Comparison of ENCODE assay signal across 16 mouse cellular contexts in the genomic region with DNA sequence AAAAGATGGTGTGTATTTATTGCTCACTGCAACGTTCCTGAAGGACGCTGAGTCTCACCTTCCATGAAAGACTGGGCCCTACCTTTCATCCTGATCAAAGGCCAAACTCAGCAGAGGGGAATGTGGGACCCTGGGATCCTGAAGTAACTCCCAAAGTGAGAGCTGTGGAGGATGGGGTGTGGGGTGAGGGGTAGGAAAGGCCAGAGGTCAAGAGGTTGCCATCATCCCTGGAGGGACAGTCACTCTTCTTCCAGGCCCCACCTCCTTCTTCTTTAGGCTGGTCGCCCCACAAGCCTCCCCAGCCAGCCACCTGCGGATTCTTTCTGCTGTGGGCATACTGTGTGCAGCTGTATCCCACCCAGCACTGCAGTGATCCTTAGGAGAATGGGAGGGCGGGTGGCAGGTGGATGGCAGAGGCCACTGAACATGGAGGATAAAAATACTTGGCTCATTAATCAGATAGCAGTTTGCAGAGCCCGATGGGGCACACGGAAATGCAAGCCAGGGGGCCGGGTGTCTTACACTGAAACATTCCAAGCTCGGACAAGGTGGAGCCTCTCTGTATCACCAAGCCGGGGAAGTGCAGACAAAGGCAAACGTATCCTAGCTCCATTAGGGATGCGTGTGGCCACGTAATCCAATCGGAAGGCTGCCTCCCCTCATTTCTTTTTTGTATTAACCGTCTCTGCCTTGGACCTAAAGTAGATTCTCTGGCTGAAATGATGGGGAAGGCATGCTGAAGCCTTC. TPM values are rescaled to one million over a fixed set of nuclear protein-coding genes. Genes with fewer than 3 reads are reported as not detected.
A peak's percentile ranks its signal among the peaks of the same experiment; 100 is the strongest.
DNase-seq lines count a peak whose midpoint lies in the region; ATAC-seq and TF ChIP-seq lines count a peak whose summit lies in the region.
"Had no signal": no experiment of that assay in that cellular context is flagged by ENCODE, and none has a peak within 500 bp of the region (broad histone marks: within the 10 kb centered on the region; RNA-seq: fewer than 3 reads in every experiment).

No protein-coding gene starts in this region.

- H3K4me3 ChIP-seq in kidney, embryonic 14.5 days (ENCODE audit: low read length): no peak overlapping the region
- no peak overlapping the region for H3K4me3 ChIP-seq in heart, postnatal 0 days (ENCODE audit: low read depth, low read length)

- no peak overlapping the region for H3K9ac ChIP-seq in kidney, embryonic 14.5 days (ENCODE audit: low read depth, low read length)
- no peak overlapping the region for H3K9ac ChIP-seq in heart, postnatal 0 days (replicated peaks; ENCODE audit: low read depth, low read length)
- H3K9ac ChIP-seq: liver, postnatal 0 days had no signal

- H3K4me1 ChIP-seq in kidney, embryonic 14.5 days (ENCODE audit: control insufficient read depth, insufficient read depth, low read length): peaks cover 38% of the 10 kb centered on the region
- peaks cover 65% of the 10 kb centered on the region for H3K4me1 ChIP-seq in heart, postnatal 0 days (ENCODE audit: control insufficient read depth, insufficient read depth)

- H3K9me3 ChIP-seq in kidney, embryonic 14.5 days (ENCODE audit: control insufficient read depth, low read length): no peaks in the 10 kb centered on the region
- no peaks in the 10 kb centered on the region for H3K9me3 ChIP-seq in heart, postnatal 0 days (replicated peaks; ENCODE audit: control insufficient read depth, low read length)

- H3K27ac ChIP-seq in kidney, embryonic 14.5 days (ENCODE audit: low read depth, low read length): peak overlapping the region; percentile 32; the same call in 1 of the 2 replicates
- peak overlapping the region; percentile 85 for H3K27ac ChIP-seq in heart, postnatal 0 days (ENCODE audit: low read depth)
- H3K27ac ChIP-seq: macrophage had no signal

- ATAC-seq in kidney, embryonic 14.5 days (ENCODE audit: low FRiP score, low TSS enrichment): no peak
- ATAC-seq in heart, postnatal 0 days (ENCODE audit: insufficient read depth, low read depth): no peak
- ATAC-seq: liver, postnatal 0 days; Patski had no signal

- TF ChIP-seq CTCF in heart, postnatal 0 days (IDR thresholded peaks at IDR 0.05; ENCODE audit: low read depth): no peak

- no peak overlapping the region for H3K4me2 ChIP-seq in kidney, embryonic 14.5 days (replicated peaks; ENCODE audit: low read depth, low read length)
- peak overlapping the region; percentile 1; the same call in 1 of the 2 replicates for H3K4me2 ChIP-seq in heart, postnatal 0 days (ENCODE audit: low read depth, low read length)

- no peak for TF ChIP-seq EP300 in heart, postnatal 0 days (IDR thresholded peaks at IDR 0.05; ENCODE audit: low read depth)

- no peaks in the 10 kb centered on the region for H3K36me3 ChIP-seq in kidney, embryonic 14.5 days (ENCODE audit: control insufficient read depth, insufficient read depth, low read length)
- no peaks in the 10 kb centered on the region for H3K36me3 ChIP-seq in heart, postnatal 0 days (replicated peaks; ENCODE audit: control insufficient read depth, insufficient read depth, low read length)

- intact Hi-C loops in gastrocnemius, postnatal 14 days (cut with DNase I; ENCODE audit: low total_unique reads): no loop called here

- no peaks in the 10 kb centered on the region for H3K27me3 ChIP-seq in kidney, embryonic 14.5 days (ENCODE audit: control insufficient read depth, insufficient read depth, low read length)
- no peaks in the 10 kb centered on the region for H3K27me3 ChIP-seq in heart, postnatal 0 days (ENCODE audit: control insufficient read depth, insufficient read depth, low read length)
- H3K27me3 ChIP-seq: Patski had no signal

- peak; percentile 28 for DNase-seq in gastrocnemius, postnatal 14 days
- DNase-seq in gastrocnemius, postnatal 25 days: no peak
- no peak for DNase-seq in kidney, postnatal 36 days
- DNase-seq in ZHBTc4 (ENCODE audit: low read depth, low spot score): peak; percentile 57
- DNase-seq in heart, postnatal 0 days (ENCODE audit: low spot score): no peak
- no peak for DNase-seq in left cerebral cortex, adult 11 months (ENCODE audit: low spot score)
- no peak for DNase-seq in right cerebral cortex, postnatal 25 days
- DNase-seq: cerebellum, adult 18-20 months; kidney, postnatal 10 days; liver, postnatal 0 days had no signal

- 49% methylated on average over 15 of the region's 15 CpGs for WGBS in kidney, embryonic 14.5 days
- 40% methylated on average over 15 of the region's 15 CpGs for WGBS in heart, postnatal 0 days

RNA-seq across cellular contexts. Expression of a gene that starts 1.3 kb away (rescaled TPM):
- total RNA-seq in gastrocnemius, postnatal 14 days (2021): 1,000 to 10,000 TPM; 6,638 to 7,021 TPM
- total RNA-seq in gastrocnemius, postnatal 25 days (2021): 1,000 to 10,000 TPM; 5,450 to 5,866 TPM
- 2.8 and 3.5 TPM in 2 replicates for polyA plus RNA-seq in kidney, embryonic 14.5 days (2014; fragmentation: Nextera tagmentation; extraction: Ambion mirVana)
- 61.2 and 68.0 TPM in 2 replicates for total RNA-seq in heart, postnatal 0 days (2014; rRNA removed; ENCODE audit: low replicate concordance)
- 60.3 and 65.0 TPM in 2 replicates for polyA plus RNA-seq in heart, postnatal 0 days (2015; fragmentation: Nextera tagmentation; extraction: Ambion mirVana)
- total RNA-seq: neutrophil, adult 5-6 weeks had no signal
- polyA plus RNA-seq: macrophage had no signal

RNA-seq across cellular contexts. Expression of a gene that starts 11.7 kb away (rescaled TPM):
- total RNA-seq in gastrocnemius, postnatal 14 days (2021): 10 to 100 TPM; 39.2 to 60.3 TPM
- 10 to 100 TPM; 32.6 to 33.3 TPM for total RNA-seq in gastrocnemius, postnatal 25 days (2021)
- 56.0 and 87.0 TPM in 2 replicates for polyA plus RNA-seq in kidney, embryonic 14.5 days (2014; fragmentation: Nextera tagmentation; extraction: Ambion mirVana)
- 78.3 and 105 TPM in 2 replicates for total RNA-seq in heart, postnatal 0 days (2014; rRNA removed; ENCODE audit: low replicate concordance)
- polyA plus RNA-seq in heart, postnatal 0 days (2015; fragmentation: Nextera tagmentation; extraction: Ambion mirVana): 99.2 and 99.3 TPM in 2 replicates

RNA-seq across cellular contexts. Expression of a gene that starts 39.9 kb away (rescaled TPM):
- total RNA-seq in gastrocnemius, postnatal 14 days (2021): under 1 TPM; 0.66 to 0.96 TPM
- total RNA-seq in gastrocnemius, postnatal 25 days (2021): under 1 TPM; 0.59 to 0.88 TPM
- polyA plus RNA-seq in kidney, embryonic 14.5 days (2014; fragmentation: Nextera tagmentation; extraction: Ambion mirVana): not detected in 2 replicates
- not detected in 2 replicates for total RNA-seq in heart, postnatal 0 days (2014; rRNA removed; ENCODE audit: low replicate concordance)
- polyA plus RNA-seq in heart, postnatal 0 days (2015; fragmentation: Nextera tagmentation; extraction: Ambion mirVana): 0.07 TPM in 2 replicates
- total RNA-seq: layer of hippocampus, postnatal 10 days; neutrophil, adult 5-6 weeks had no signal
- polyA plus RNA-seq: limb, embryonic 11.5 days; macrophage had no signal

RNA-seq across cellular contexts. Expression of a gene that starts 43.1 kb away (rescaled TPM):
- total RNA-seq in gastrocnemius, postnatal 14 days (2021): 10 to 100 TPM; 11.1 to 12.5 TPM
- 10 to 100 TPM in 1 of 2 experiments, 1 to 10 TPM in 1; 9.2 to 10.7 TPM for total RNA-seq in gastrocnemius, postnatal 25 days (2021)
- polyA plus RNA-seq in kidney, embryonic 14.5 days (2014; fragmentation: Nextera tagmentation; extraction: Ambion mirVana): 39.5 and 53.1 TPM in 2 replicates
- 22.1 and 30.8 TPM in 2 replicates for total RNA-seq in heart, postnatal 0 days (2014; rRNA removed; ENCODE audit: low replicate concordance)
- polyA plus RNA-seq in heart, postnatal 0 days (2015; fragmentation: Nextera tagmentation; extraction: Ambion mirVana): 11.4 and 12.6 TPM in 2 replicates

Comparison
In these comparisons a context has a peak if more than half of its experiments do, and no peak if none do; other contexts are left out.
1. DNase-seq: peak in gastrocnemius, postnatal 14 days (single experiment) and ZHBTc4 (single experiment); none in gastrocnemius, postnatal 25 days (single experiment), kidney, postnatal 36 days (0 of 2), heart, postnatal 0 days (single experiment), left cerebral cortex, adult 11 months (single experiment) and right cerebral cortex, postnatal 25 days (single experiment).
2. RNA of a gene that starts 1.3 kb away (total RNA-seq): 6,638 to 7,021 TPM in gastrocnemius, postnatal 14 days and 5,450 to 5,866 TPM in gastrocnemius, postnatal 25 days; 61.2 to 68.0 TPM in heart, postnatal 0 days; every median in the first group is over 10 times any median in the second.